Mouse (Mus musculus): ENCODE data around the gene Sidt1. TPM values are rescaled to one million over a fixed set of nuclear protein-coding genes. Genes with fewer than 3 reads are reported as not detected.

The Sidt1 gene
- total and polyA plus RNA-seq, 3 experiments = not detected

GRCm38 (mm10) chr16:44215513-44215912 lies 117.5 kb downstream of the Sidt1 start:
- H3K36me3 ChIP-seq (ENCODE audit: control insufficient read depth in 1 of 2, insufficient read depth in 2 of 2, low read length in 2 of 2) = peaks cover 0 to 1% of the 10 kb centered on the region in 2 experiments; a peak in 1 of 4 replicates
- no peak for TF ChIP-seq ELF1 (IDR thresholded peaks at IDR 0.05; ENCODE audit: low read depth, low read length)

GRCm38 (mm10) chr16:44212703-44213102 lies 120.3 kb downstream of the Sidt1 start:
- Histone ChIP-seq H3K4me3 (ENCODE audit: control insufficient read depth in 1 of 2, insufficient read depth in 1 of 2, low read depth in 2 of 2, low read length in 2 of 2) (no peak overlapping the region), H3K9ac (ENCODE audit: control insufficient read depth, low read depth, low read length, poor library complexity, severe bottlenecking) (no peak overlapping the region), H3K27ac (ENCODE audit: control insufficient read depth, low read depth, low read length) (no peak overlapping the region), H3K36me3 (ENCODE audit: control insufficient read depth in 1 of 2, insufficient read depth in 2 of 2, low read length in 2 of 2) (peaks cover 0 to 1% of the 10 kb centered on the region in 2 experiments; a peak in 1 of 4 replicates), H3K79me2 (ENCODE audit: control insufficient read depth, insufficient read depth, low read length, poor library complexity) (no peaks in the 10 kb centered on the region), H3K27me3 (ENCODE audit: control insufficient read depth in 1 of 2, insufficient read depth in 2 of 2, low read length in 2 of 2) (no peaks in the 10 kb centered on the region), H3K4me1 (ENCODE audit: control insufficient read depth in 1 of 2, insufficient read depth in 2 of 2, low read length in 2 of 2) (no peaks in the 10 kb centered on the region), H3K9me3 (replicated peaks; ENCODE audit: insufficient read depth, low read length) (no peaks in the 10 kb centered on the region)
- DNase-seq (ENCODE audit: low read depth, low spot score) = no peak
- TF ChIP-seq BHLHE40 (IDR thresholded peaks at IDR 0.05; ENCODE audit: borderline replicate concordance, low read depth, low read length) (no peak), CHD2 (IDR thresholded peaks at IDR 0.05; ENCODE audit: low read length) (no peak), TBP (IDR thresholded peaks at IDR 0.05; ENCODE audit: low read depth, low read length) (no peak), NRF1 (IDR thresholded peaks at IDR 0.05; ENCODE audit: insufficient read depth, low read depth, low read length, poor library complexity, severe bottlenecking) (no peak), CTCF (IDR thresholded peaks at IDR 0.05 in 2 of 3, conservative IDR thresholded peaks at IDR 0.05 in 1 of 3; ENCODE audit: control insufficient read depth in 1 of 3, insufficient read depth in 1 of 3, low read depth in 2 of 3, low read length in 3 of 3, poor library complexity in 1 of 3, severe bottlenecking in 1 of 3) (no peak), MAFK (IDR thresholded peaks at IDR 0.05; ENCODE audit: borderline replicate concordance, low read depth, low read length) (no peak), POLR2AphosphoS5 (IDR thresholded peaks at IDR 0.05; ENCODE audit: borderline replicate concordance, low read depth, low read length) (no peak), RCOR1 (IDR thresholded peaks at IDR 0.05; ENCODE audit: low read depth, low read length) (no peak), E2F4 (IDR thresholded peaks at IDR 0.05; ENCODE audit: borderline replicate concordance, low read depth, low read length) (no peak), NELFE (IDR thresholded peaks at IDR 0.05; ENCODE audit: low read depth, low read length) (no peak), MAX (IDR thresholded peaks at IDR 0.05; ENCODE audit: low read length) (no peak), POLR2A (IDR thresholded peaks at IDR 0.05; ENCODE audit: control insufficient read depth in 1 of 2, insufficient read depth in 1 of 2, low read depth in 1 of 2, low read length in 2 of 2, poor library complexity in 1 of 2) (no peak)

More at GRCm38 (mm10) chr16:44215513-44215912, 117.5 kb downstream of the Sidt1 start:
- Histone ChIP-seq H3K27ac (ENCODE audit: control insufficient read depth, low read depth, low read length) (no peak overlapping the region), H3K27me3 (ENCODE audit: control insufficient read depth in 1 of 2, insufficient read depth in 2 of 2, low read length in 2 of 2) (no peaks in the 10 kb centered on the region), H3K4me3 (ENCODE audit: control insufficient read depth in 1 of 2, insufficient read depth in 1 of 2, low read depth in 2 of 2, low read length in 2 of 2) (no peak overlapping the region), H3K79me2 (ENCODE audit: control insufficient read depth, insufficient read depth, low read length, poor library complexity) (no peaks in the 10 kb centered on the region), H3K9ac (ENCODE audit: control insufficient read depth, low read depth, low read length, poor library complexity, severe bottlenecking) (no peak overlapping the region), H3K9me3 (replicated peaks; ENCODE audit: insufficient read depth, low read length) (no peaks in the 10 kb centered on the region), H3K4me1 (ENCODE audit: control insufficient read depth in 1 of 2, insufficient read depth in 2 of 2, low read length in 2 of 2) (no peaks in the 10 kb centered on the region)
- DNase-seq (ENCODE audit: low read depth, low spot score) = no peak

- Histone ChIP-seq H3K4me3 (ENCODE audit: control insufficient read depth in 1 of 2, insufficient read depth in 1 of 2, low read depth in 2 of 2, low read length in 2 of 2) (no peak overlapping the region), H3K27me3 (ENCODE audit: control insufficient read depth in 1 of 2, insufficient read depth in 2 of 2, low read length in 2 of 2) (no peaks in the 10 kb centered on the region), H3K27ac (ENCODE audit: control insufficient read depth, low read depth, low read length) (no peak overlapping the region), H3K36me3 (ENCODE audit: control insufficient read depth in 1 of 2, insufficient read depth in 2 of 2, low read length in 2 of 2) (peaks cover 0 to 4% of the 10 kb centered on the region in 2 experiments; a peak in 1 of 4 replicates), H3K9ac (ENCODE audit: control insufficient read depth, low read depth, low read length, poor library complexity, severe bottlenecking) (no peak overlapping the region), H3K9me3 (replicated peaks; ENCODE audit: insufficient read depth, low read length) (no peaks in the 10 kb centered on the region), H3K79me2 (ENCODE audit: control insufficient read depth, insufficient read depth, low read length, poor library complexity) (no peaks in the 10 kb centered on the region), H3K4me1 (ENCODE audit: control insufficient read depth in 1 of 2, insufficient read depth in 2 of 2, low read length in 2 of 2) (no peaks in the 10 kb centered on the region)
- no peak for DNase-seq (ENCODE audit: low read depth, low spot score)
- TF ChIP-seq TCF12 (IDR thresholded peaks at IDR 0.05; ENCODE audit: low read depth, low read length) (no peak), JUND (IDR thresholded peaks at IDR 0.05; ENCODE audit: low read depth, low read length) (no peak), POLR2AphosphoS5 (IDR thresholded peaks at IDR 0.05; ENCODE audit: borderline replicate concordance, low read depth, low read length) (no peak), TAL1 (IDR thresholded peaks at IDR 0.05; ENCODE audit: low read length) (no peak), USF2 (IDR thresholded peaks at IDR 0.05; ENCODE audit: borderline replicate concordance in 1 of 2, insufficient read depth in 1 of 2, low read depth in 1 of 2, low read length in 2 of 2) (no peak)
These were observed 122.0 kb downstream of the Sidt1 start for GRCm38 (mm10) chr16:44211054-44211414.
